Mouse (Mus musculus) brain, embryonic 18.5 days (tissue): ENCODE measurements around the gene Chd5.

ENCODE experiments used
- DNase-seq: peaks from one replicate; pipeline ENCODE4 v3.0.0-alpha.2; 2012; ENCODE audit warnings: low read depth, low spot score

Gene Chd5

GRCm38 (mm10) chr4:152338419-152339292 is at the start of gene Chd5:
Gene Chd5 (plus strand): TSS chr4:152338651.
- no peak for DNase-seq

- DNase-seq: no peak
Measured at GRCm38 (mm10) chr4:152290385-152290784, 48.1 kb upstream of the Chd5 start.

GRCm38 (mm10) chr4:152290991-152291390 is 47.5 kb upstream of the Chd5 start:
- no peak for DNase-seq

- DNase-seq: no peak
Measured at GRCm38 (mm10) chr4:152291562-152291961, 46.9 kb upstream of the Chd5 start, which contains the start of gene Hes3. Gene Hes3 (minus strand): TSS chr4:152291662.

GRCm38 (mm10) chr4:152292102-152292765 is 46.2 kb upstream of the Chd5 start:
- DNase-seq: no peak

- no peak for DNase-seq
Measured at GRCm38 (mm10) chr4:152294188-152294929, 44.1 kb upstream of the Chd5 start.

GRCm38 (mm10) chr4:152295916-152296315 is 42.5 kb upstream of the Chd5 start:
- no peak for DNase-seq

GRCm38 (mm10) chr4:152296371-152296770 is 42.1 kb upstream of the Chd5 start:
- DNase-seq: no peak

GRCm38 (mm10) chr4:152296874-152297861 is 41.3 kb upstream of the Chd5 start, which contains the start of gene Icmt:
Gene Icmt (plus strand): TSS chr4:152297227.
- peak; percentile 95 for DNase-seq

- no peak for DNase-seq
Measured at GRCm38 (mm10) chr4:152298836-152299235, 39.6 kb upstream of the Chd5 start.

GRCm38 (mm10) chr4:152300375-152300774 is 38.1 kb upstream of the Chd5 start:
- DNase-seq: no peak

GRCm38 (mm10) chr4:152302012-152302411 is 36.4 kb upstream of the Chd5 start:
- DNase-seq: no peak

- DNase-seq: no peak
Measured at GRCm38 (mm10) chr4:152303172-152303571, 35.3 kb upstream of the Chd5 start.

- no peak for DNase-seq
Measured at GRCm38 (mm10) chr4:152304685-152305084, 33.8 kb upstream of the Chd5 start.

- no peak for DNase-seq
Measured at GRCm38 (mm10) chr4:152305991-152306390, 32.5 kb upstream of the Chd5 start.

GRCm38 (mm10) chr4:152307542-152307941 is 30.9 kb upstream of the Chd5 start:
- no peak for DNase-seq

GRCm38 (mm10) chr4:152312186-152312585 is 26.3 kb upstream of the Chd5 start:
- DNase-seq: no peak

- DNase-seq: no peak
Measured at GRCm38 (mm10) chr4:152313211-152313632, 25.2 kb upstream of the Chd5 start.

GRCm38 (mm10) chr4:152313934-152314333 is 24.5 kb upstream of the Chd5 start:
- no peak for DNase-seq

- DNase-seq: no peak
Measured at GRCm38 (mm10) chr4:152315498-152316213, 22.8 kb upstream of the Chd5 start.
